Mouse (Mus musculus) telencephalon, adult 2 months (tissue): ENCODE data around the gene Gmcl1.

Experiments
- DNase-seq: peaks from one replicate; pipeline ENCODE4 v3.0.0-alpha.2; 2011; ENCODE audit warnings: low read depth, low spot score

Gmcl1 gene

GRCm38 (mm10) chr6:86665076-86665475 is 68.1 kb downstream of the Gmcl1 start:
- DNase-seq = no peak

- no peak for DNase-seq
Observed at GRCm38 (mm10) chr6:86660161-86660877, 72.9 kb downstream of the Gmcl1 start.

- no peak for DNase-seq
Observed at GRCm38 (mm10) chr6:86658501-86658900, 74.7 kb downstream of the Gmcl1 start.

- no peak for DNase-seq
Observed at GRCm38 (mm10) chr6:86654270-86654916, 78.8 kb downstream of the Gmcl1 start.

- no peak for DNase-seq
Observed at GRCm38 (mm10) chr6:86653026-86653425, 80.2 kb downstream of the Gmcl1 start.

- no peak for DNase-seq
Observed at GRCm38 (mm10) chr6:86646143-86646542, 87.0 kb downstream of the Gmcl1 start.

GRCm38 (mm10) chr6:86645551-86645950 is 87.6 kb downstream of the Gmcl1 start:
- no peak for DNase-seq

GRCm38 (mm10) chr6:86644775-86645400 is 88.3 kb downstream of the Gmcl1 start:
- DNase-seq = no peak
